Mouse (Mus musculus) forebrain, embryonic 11.5 days (tissue): Measurements from ENCODE around the gene Specc1. TPM values are rescaled to one million over a fixed set of nuclear protein-coding genes. Genes with fewer than 3 reads are reported as not detected.

Experiments used
- polyA plus RNA-seq: library from polyadenylated mRNA; unstranded; fragments of >200 nt; fragmentation: Nextera tagmentation; extraction: Ambion mirVana; gene quantifications from 2 replicates; pipeline ENCODE4 v1.2.1, GENCODE M21; 2014

Specc1 gene
- polyA plus RNA-seq, 1 experiment from 2014 or later: 20.2 TPM

Other genes with a start within 250 kb of the Specc1 start
- not detected in 2 replicates for gene Slc5a10, start 235.9 kb upstream of the Specc1 start, polyA plus RNA-seq
- gene Prpsap2, start 194.7 kb upstream of the Specc1 start, polyA plus RNA-seq: 48.8 and 49.4 TPM in 2 replicates
- gene Ulk2, start 101.7 kb upstream of the Specc1 start, polyA plus RNA-seq: 28.8 and 31.3 TPM in 2 replicates
- gene Akap10, start 26.5 kb upstream of the Specc1 start, polyA plus RNA-seq: 17.2 and 18.6 TPM in 2 replicates